Mouse (Mus musculus) ES-Bruce4 (cell line): ENCODE results near the gene Arhgap33. TPM values are rescaled to one million over a fixed set of nuclear protein-coding genes. Genes with fewer than 3 reads are reported as not detected.

ENCODE experiments used
- H3K27ac ChIP-seq: 2 replicates; pipeline ENCODE4 v1.5.1; 2012; ENCODE audit warnings: low read length, inconsistent platforms; ENCODE audit not compliant: insufficient read depth
- H3K27me3 ChIP-seq: 2 replicates; pipeline ENCODE4 v1.6.1; 2012; ENCODE audit warnings: mild to moderate bottlenecking, low read length, inconsistent platforms; ENCODE audit not compliant: control insufficient read depth, poor library complexity, insufficient read depth, severe bottlenecking
- H3K36me3 ChIP-seq: 2 replicates; pipeline ENCODE4 v1.6.1; 2012; ENCODE audit warnings: inconsistent platforms, mild to moderate bottlenecking, low read length, moderate library complexity; ENCODE audit not compliant: control insufficient read depth, poor library complexity, insufficient read depth, severe bottlenecking
- H3K4me1 ChIP-seq: one replicate; pipeline ENCODE4 v1.8.1; 2011; ENCODE audit warnings: low read length; ENCODE audit not compliant: control insufficient read depth, insufficient read depth
- H3K4me3 ChIP-seq: 2 replicates; pipeline ENCODE4 v1.5.1; 2011; ENCODE audit warnings: low read depth, mild to moderate bottlenecking, low read length
- H3K9ac ChIP-seq: 2 replicates; pipeline ENCODE4 v1.6.1; 2012; ENCODE audit warnings: low read depth, mild to moderate bottlenecking, inconsistent platforms; ENCODE audit not compliant: poor library complexity, severe bottlenecking
- H3K9me3 ChIP-seq: replicated peaks from 2 replicates; pipeline ENCODE4 v1.6.1; 2012; ENCODE audit warnings: mild to moderate bottlenecking, low read length, inconsistent platforms; ENCODE audit not compliant: control insufficient read depth, poor library complexity, insufficient read depth, severe bottlenecking
- CTCF ChIP-seq: IDR thresholded peaks from one replicate; pipeline ENCODE4 v1.8.1; 2011; ENCODE audit warnings: low read depth, low read length
- EP300 ChIP-seq: IDR thresholded peaks from 2 replicates; pipeline ENCODE4 v1.6.1; 2011; ENCODE audit warnings: low read depth, low read length; ENCODE audit not compliant: insufficient read depth
- POLR2A ChIP-seq: IDR thresholded peaks from one replicate; pipeline ENCODE4 v1.8.1; 2011; ENCODE audit warnings: low read length; ENCODE audit not compliant: insufficient read depth
- polyA plus RNA-seq: library from polyadenylated mRNA; stranded (reverse); fragments of >200 nt; gene quantifications from 2 replicates; pipeline ENCODE4 v1.2.4, GENCODE M21; 2011; ENCODE audit warnings: low read depth; ENCODE audit not compliant: missing spikeins, insufficient read depth, insufficient read length

Gene Arhgap33
- polyA plus RNA-seq, 1 experiment, result 6.0 TPM

GRCm38 (mm10) chr7:30493401-30493931 is 41.4 kb downstream of the Arhgap33 start, which contains the start of gene Prodh2:
Gene Prodh2, plus strand, starts transcription at chr7:30493622.
- Histone ChIP-seq H3K27ac (no peak within 1 kb of the TSS), H3K9me3 (no peaks in the 10 kb centered on the region), H3K9ac (peak within 1 kb of the TSS; percentile 34), H3K27me3 (no peaks in the 10 kb centered on the region), H3K36me3 (no peaks in the 10 kb centered on the region), H3K4me1 (no peaks in the 10 kb centered on the region), H3K4me3 (peak within 1 kb of the TSS; percentile 58)
- no peak for TF ChIP-seq CTCF
- TF ChIP-seq POLR2A, result no peak
- no peak for TF ChIP-seq EP300

- Histone ChIP-seq H3K27ac (no peak overlapping the region), H3K4me1 (no peaks in the 10 kb centered on the region), H3K9ac (no peak overlapping the region), H3K36me3 (no peaks in the 10 kb centered on the region), H3K9me3 (no peaks in the 10 kb centered on the region), H3K27me3 (no peaks in the 10 kb centered on the region), H3K4me3 (no peak overlapping the region)
- TF ChIP-seq POLR2A (no peak), EP300 (no peak), CTCF (peak; percentile 80)
These were observed 42.1 kb downstream of the Arhgap33 start for GRCm38 (mm10) chr7:30492765-30493164.

GRCm38 (mm10) chr7:30490957-30491307 is 43.9 kb downstream of the Arhgap33 start:
- Histone ChIP-seq H3K27me3 (no peaks in the 10 kb centered on the region), H3K27ac (no peak overlapping the region), H3K4me1 (no peaks in the 10 kb centered on the region), H3K4me3 (peak overlapping the region; percentile 17; the same call in 1 of the 2 replicates), H3K9ac (peak overlapping the region; percentile 59), H3K9me3 (no peaks in the 10 kb centered on the region), H3K36me3 (no peaks in the 10 kb centered on the region)
- TF ChIP-seq CTCF (peak; percentile 10), EP300 (no peak), POLR2A (no peak)

GRCm38 (mm10) chr7:30490251-30490956 is 44.5 kb downstream of the Arhgap33 start:
- TF ChIP-seq CTCF, result peak; percentile 56
- no peak for TF ChIP-seq EP300
- no peak for TF ChIP-seq POLR2A
- H3K9ac ChIP-seq, result peak overlapping the region; percentile 59
- H3K4me3 ChIP-seq, result peak overlapping the region; percentile 36; the same call in 1 of the 2 replicates
- H3K36me3 ChIP-seq, result no peaks in the 10 kb centered on the region
- H3K4me1 ChIP-seq, result no peaks in the 10 kb centered on the region
- H3K27me3 ChIP-seq, result no peaks in the 10 kb centered on the region
- H3K9me3 ChIP-seq, result no peaks in the 10 kb centered on the region
- no peak overlapping the region for H3K27ac ChIP-seq

DNA sequence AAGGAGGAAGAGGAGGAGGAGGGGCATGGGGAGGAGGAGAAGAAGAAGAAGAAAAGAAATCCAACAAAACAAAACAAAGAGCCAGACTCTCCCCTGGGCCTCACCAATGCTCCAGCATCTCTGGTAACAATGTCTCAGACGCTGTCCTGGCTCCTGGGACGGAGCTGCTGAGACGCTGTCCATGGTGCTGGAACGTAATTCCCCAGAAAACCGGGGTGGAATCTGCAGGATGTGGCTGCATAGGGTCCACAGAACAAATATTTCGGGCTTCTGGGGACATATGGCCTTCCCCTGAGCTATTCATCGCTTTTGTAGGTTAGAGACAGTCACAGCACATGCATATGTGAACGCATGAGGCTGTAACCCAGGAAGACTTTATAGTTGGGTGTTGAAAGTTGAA is 50.6 kb downstream of the Arhgap33 start:
- H3K27ac ChIP-seq, result no peak overlapping the region
- H3K9ac ChIP-seq, result no peak overlapping the region
- peaks cover 9% of the 10 kb centered on the region; the same call in 1 of the 2 replicates for H3K36me3 ChIP-seq
- no peak overlapping the region for H3K4me3 ChIP-seq
- H3K9me3 ChIP-seq, result no peaks in the 10 kb centered on the region
- no peaks in the 10 kb centered on the region for H3K4me1 ChIP-seq
- H3K27me3 ChIP-seq, result no peaks in the 10 kb centered on the region
- TF ChIP-seq CTCF (no peak), POLR2A (no peak), EP300 (no peak)
